In genomic region chr8:71397701-71398100, GRCm38 (mm10) we compare ENCODE assay signal across 8 mouse cellular contexts. TPM values are rescaled to one million over a fixed set of nuclear protein-coding genes. Genes with fewer than 3 reads are reported as not detected.
DNase-seq lines count a peak whose midpoint lies in the region; ATAC-seq and TF ChIP-seq lines count a peak whose summit lies in the region.

No protein-coding gene starts in this region.

- H3K9me3 ChIP-seq in limb, embryonic 10.5 days (replicated peaks): no peaks in the 10 kb centered on the region
- no peaks in the 10 kb centered on the region for H3K9me3 ChIP-seq in stomach, embryonic 14.5 days (ENCODE audit: control insufficient read depth, low read depth, low read length)

- TF ChIP-seq CTCF in cerebellum, adult 2 months (IDR thresholded peaks at IDR 0.05; ENCODE audit: borderline replicate concordance, insufficient read depth, low read depth, low read length): no peak

- 84% methylated on average over 12 of the region's 12 CpGs for WGBS in cerebellum, adult 2 months
- WGBS in limb, embryonic 10.5 days: 85% methylated on average over 12 of the region's 12 CpGs
- WGBS in stomach, embryonic 14.5 days: 88% methylated on average over 12 of the region's 12 CpGs

- H3K36me3 ChIP-seq in limb, embryonic 10.5 days: peaks cover 32% of the 10 kb centered on the region
- H3K36me3 ChIP-seq in stomach, embryonic 14.5 days (ENCODE audit: control insufficient read depth, insufficient read depth, low read length): peaks cover 14% of the 10 kb centered on the region

- 0 out of 2 replicates have a peak, but pooled peaks cover 3% of the 10 kb centered on the region for H3K4me1 ChIP-seq in cerebellum, adult 2 months (ENCODE audit: control insufficient read depth, insufficient read depth, low read length)
- peaks cover 24% of the 10 kb centered on the region for H3K4me1 ChIP-seq in limb, embryonic 10.5 days
- H3K4me1 ChIP-seq in stomach, embryonic 14.5 days (ENCODE audit: control insufficient read depth, insufficient read depth, low read length): peaks cover 8% of the 10 kb centered on the region

- peak overlapping the region; percentile 74 for H3K4me2 ChIP-seq in stomach, embryonic 14.5 days (replicated peaks; ENCODE audit: low read depth, low read length)

- H3K27me3 ChIP-seq in cerebellum, adult 2 months (ENCODE audit: control insufficient read depth, insufficient read depth, low read length): no peaks in the 10 kb centered on the region
- no peaks in the 10 kb centered on the region for H3K27me3 ChIP-seq in limb, embryonic 10.5 days (ENCODE audit: low read depth, poor library complexity, severe bottlenecking)
- no peaks in the 10 kb centered on the region for H3K27me3 ChIP-seq in stomach, embryonic 14.5 days (ENCODE audit: control insufficient read depth, insufficient read depth, low read length)

- H3K27ac ChIP-seq in cerebellum, adult 2 months (ENCODE audit: insufficient read depth, low read length): no peak overlapping the region
- H3K27ac ChIP-seq in limb, embryonic 10.5 days: 0 out of 2 replicates have a peak overlapping the region, but pooled peaks have one; percentile 88
- H3K27ac ChIP-seq in stomach, embryonic 14.5 days (ENCODE audit: low read length): no peak overlapping the region

- no peak for TF ChIP-seq POLR2A in cerebellum, adult 2 months (IDR thresholded peaks at IDR 0.05; ENCODE audit: borderline replicate concordance, insufficient read depth, low read length)

- no peak for ATAC-seq in stomach, embryonic 14.5 days (ENCODE audit: insufficient number of reproducible peaks, insufficient read depth, low FRiP score, low read depth)

- DNase-seq in cerebellum, adult 2 months: peak in 1 of 2 experiments; percentile 35
- DNase-seq in cerebellum, postnatal 10 days: no peak
- peak; percentile 25 to 39 for DNase-seq in right cerebral cortex, postnatal 10 days (ENCODE audit: low spot score in 2 of 2)
- no peak for DNase-seq in right cerebral cortex, postnatal 25 days
- DNase-seq in limb, embryonic 10.5 days (ENCODE audit: low spot score): no peak
- DNase-seq in gastrocnemius, postnatal 36 days: no peak
- DNase-seq in left cerebral cortex, adult 9 months (ENCODE audit: low spot score in 2 of 2): no peak

- H3K4me3 ChIP-seq in cerebellum, adult 2 months (replicated peaks; ENCODE audit: insufficient read depth, low read depth, low read length): peak overlapping the region; percentile 77
- peak overlapping the region; percentile 85 for H3K4me3 ChIP-seq in limb, embryonic 10.5 days
- H3K4me3 ChIP-seq in stomach, embryonic 14.5 days (ENCODE audit: low read depth, low read length): peak overlapping the region; percentile 75

- intact Hi-C loops in gastrocnemius, postnatal 36 days (cut with DNase I): no loop called here

- 0 out of 2 replicates have a peak overlapping the region, but pooled peaks have one; percentile 74 for H3K9ac ChIP-seq in stomach, embryonic 14.5 days (replicated peaks; ENCODE audit: low read depth, low read length)

RNA-seq across cellular contexts. Expression of gene Babam1, which starts 1.0 kb away (rescaled TPM):
- polyA plus RNA-seq in cerebellum, adult 2 months (2012; rRNA removed): 163 and 179 TPM in 2 replicates
- 123 and 131 TPM in 2 replicates for polyA plus RNA-seq in limb, embryonic 10.5 days (2016; fragmentation: Nextera tagmentation; extraction: Ambion mirVana)
- 92.2 and 94.2 TPM in 2 replicates for polyA plus RNA-seq in stomach, embryonic 14.5 days (2014; fragmentation: Nextera tagmentation; extraction: Ambion mirVana)
- total RNA-seq in gastrocnemius, postnatal 36 days (2021): 10 to 100 TPM; 60.1 to 68.3 TPM

RNA-seq across cellular contexts. Expression of gene Ushbp1, which starts 2.1 kb away (rescaled TPM):
- 9.5 and 9.7 TPM in 2 replicates for polyA plus RNA-seq in cerebellum, adult 2 months (2012; rRNA removed)
- polyA plus RNA-seq in limb, embryonic 10.5 days (2016; fragmentation: Nextera tagmentation; extraction: Ambion mirVana): 6.6 and 6.9 TPM in 2 replicates
- polyA plus RNA-seq in stomach, embryonic 14.5 days (2014; fragmentation: Nextera tagmentation; extraction: Ambion mirVana): 8.6 and 9.6 TPM in 2 replicates
- total RNA-seq in gastrocnemius, postnatal 36 days (2021): 1 to 10 TPM; 6.4 to 8.1 TPM

RNA-seq across cellular contexts. Expression of gene Ankle1, which starts 8.1 kb away (rescaled TPM):
- polyA plus RNA-seq in cerebellum, adult 2 months (2012; rRNA removed): 0.43 and 0.44 TPM in 2 replicates
- 34.2 and 38.4 TPM in 2 replicates for polyA plus RNA-seq in limb, embryonic 10.5 days (2016; fragmentation: Nextera tagmentation; extraction: Ambion mirVana)
- 30.9 and 39.8 TPM in 2 replicates for polyA plus RNA-seq in stomach, embryonic 14.5 days (2014; fragmentation: Nextera tagmentation; extraction: Ambion mirVana)
- under 1 TPM; 0.12 to 0.46 TPM for total RNA-seq in gastrocnemius, postnatal 36 days (2021)

RNA-seq across cellular contexts. Expression of gene Nr2f6, which starts 15.9 kb away (rescaled TPM):
- 53.0 and 59.8 TPM in 2 replicates for polyA plus RNA-seq in cerebellum, adult 2 months (2012; rRNA removed)
- polyA plus RNA-seq in limb, embryonic 10.5 days (2016; fragmentation: Nextera tagmentation; extraction: Ambion mirVana): 77.4 and 87.2 TPM in 2 replicates
- polyA plus RNA-seq in stomach, embryonic 14.5 days (2014; fragmentation: Nextera tagmentation; extraction: Ambion mirVana): 52.7 and 65.5 TPM in 2 replicates
- 10 to 100 TPM; 20.9 to 21.5 TPM for total RNA-seq in gastrocnemius, postnatal 36 days (2021)

RNA-seq across cellular contexts. Expression of gene Ocel1, which starts 26.6 kb away (rescaled TPM):
- 7.3 and 8.0 TPM in 2 replicates for polyA plus RNA-seq in cerebellum, adult 2 months (2012; rRNA removed)
- polyA plus RNA-seq in limb, embryonic 10.5 days (2016; fragmentation: Nextera tagmentation; extraction: Ambion mirVana): 4.3 and 5.4 TPM in 2 replicates
- 3.8 TPM in 2 replicates for polyA plus RNA-seq in stomach, embryonic 14.5 days (2014; fragmentation: Nextera tagmentation; extraction: Ambion mirVana)
- 1 to 10 TPM; 5.1 to 7.5 TPM for total RNA-seq in gastrocnemius, postnatal 36 days (2021)

Comparison
In these comparisons a context has a peak if more than half of its experiments do, and no peak if none do; other contexts are left out.
1. DNase-seq: peak in right cerebral cortex, postnatal 10 days (2 of 2); none in cerebellum, postnatal 10 days (0 of 2), right cerebral cortex, postnatal 25 days (single experiment), limb, embryonic 10.5 days (single experiment), gastrocnemius, postnatal 36 days (0 of 2) and left cerebral cortex, adult 9 months (0 of 2).
2. RNA of gene Ankle1, which starts 8.1 kb away (polyA plus RNA-seq): 30.9 to 39.8 TPM in stomach, embryonic 14.5 days and 34.2 to 38.4 TPM in limb, embryonic 10.5 days; 0.43 to 0.44 TPM in cerebellum, adult 2 months; every median in the first group is over 10 times any median in the second.
3. Peak in every context shown above with its lines, with median percentiles within 50 percentile points of each other: H3K4me3 ChIP-seq.